Mouse (Mus musculus) heart, postnatal 25 days (tissue): ENCODE results near the gene Agpat4. TPM values are rescaled to one million over a fixed set of nuclear protein-coding genes. Genes with fewer than 3 reads are reported as not detected.

Source experiments
- DNase-seq: peaks from one replicate; pipeline ENCODE4 v3.0.0; 2022; ENCODE audit warnings: low spot score
- intact Hi-C: fragments of 180-260 bp; cut with DNase I; formaldehyde crosslinking; loops from one replicate; pipeline ENCODE4 v1.15.1; 2025
- total RNA-seq, 2 experiments: library from RNA; stranded (reverse); gene quantifications; 2 replicates each; pipeline ENCODE4 v1.2.3; 2021

The Agpat4 gene
- total RNA-seq, 2 experiments from 2014 or later = 4.5 to 5.1 TPM

DNA sequence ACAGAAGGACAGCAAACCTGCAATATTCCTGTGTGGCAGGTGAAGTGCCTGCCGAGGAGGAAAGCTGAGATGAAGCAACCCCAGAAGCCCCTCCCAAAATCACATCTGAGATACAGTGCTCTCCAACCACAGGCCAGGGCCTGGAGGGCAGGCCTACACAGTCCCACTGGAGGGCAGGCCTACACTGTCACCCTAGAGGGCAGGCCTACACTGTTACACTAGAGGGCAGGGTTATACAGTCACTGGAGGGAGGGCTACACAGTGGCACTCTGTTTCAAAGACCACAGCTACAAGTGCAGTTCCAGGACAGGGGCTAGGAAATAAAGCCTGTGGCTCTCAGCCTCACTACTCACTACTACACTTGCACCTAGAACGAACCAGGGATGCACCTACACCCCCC lies 143.4 kb downstream of the Agpat4 start:
- DNase-seq = no peak
- intact Hi-C loops = no loop called here

GRCm38 (mm10) chr17:12262851-12263250 lies 144.3 kb downstream of the Agpat4 start:
- intact Hi-C loops = no loop called here
- no peak for DNase-seq

GRCm38 (mm10) chr17:12263787-12264186 lies 145.3 kb downstream of the Agpat4 start:
- no peak for DNase-seq
- intact Hi-C loops = no loop called here

- no peak for DNase-seq
- intact Hi-C loops = no loop called here
Measured at GRCm38 (mm10) chr17:12264293-12264692, 145.8 kb downstream of the Agpat4 start.

DNA sequence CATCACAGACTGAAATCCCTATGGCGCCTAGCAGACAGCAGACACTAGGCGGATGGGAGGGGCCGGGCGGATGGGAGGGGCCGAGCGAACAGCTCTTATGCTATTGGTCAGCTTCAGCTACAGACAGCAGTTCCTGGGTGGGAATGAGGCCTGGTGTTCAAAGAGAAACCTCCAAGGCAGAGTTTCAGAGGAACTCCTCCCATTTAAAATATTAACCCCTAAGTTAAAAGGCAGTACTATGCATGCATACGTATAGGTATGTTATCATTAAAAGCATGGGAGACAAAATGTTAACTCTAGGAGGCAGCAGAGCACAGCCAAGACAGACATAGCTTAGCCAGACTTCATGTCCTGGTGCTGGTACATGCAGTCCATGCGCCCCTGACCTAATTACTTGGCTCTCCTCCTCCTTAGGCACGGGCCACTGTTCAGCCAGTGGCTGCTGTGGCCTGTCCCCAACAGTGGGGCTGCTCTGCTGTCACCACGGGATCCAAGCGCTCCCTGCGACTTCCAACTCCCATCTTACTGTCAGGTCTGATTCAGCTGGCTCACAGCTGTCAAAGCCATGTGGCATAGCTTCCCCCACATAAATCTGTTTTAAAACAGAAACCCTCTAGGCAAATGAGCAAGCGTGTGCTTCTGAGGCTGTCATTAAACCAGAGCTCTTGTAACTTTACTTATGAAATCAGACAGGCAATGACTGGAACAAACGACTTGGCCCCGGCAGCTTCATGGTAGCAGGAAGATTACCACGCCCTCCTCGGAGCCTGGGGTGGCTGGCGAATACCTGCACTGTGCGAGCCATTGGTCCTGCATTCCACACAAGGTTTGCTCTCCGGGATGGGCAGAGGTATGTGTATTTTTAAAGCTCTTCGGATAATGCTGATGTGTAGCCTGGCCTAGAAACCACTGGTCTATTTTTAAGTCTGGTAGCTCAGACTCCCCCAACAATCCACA lies 147.7 kb downstream of the Agpat4 start:
- no peak for DNase-seq
- intact Hi-C loops = loop anchor here (1.0 kb wide), 1 partner anchor 101 kb away; no protein-coding TSS in a partner anchor

GRCm38 (mm10) chr17:12268091-12268490 lies 149.6 kb downstream of the Agpat4 start:
- intact Hi-C loops = loop anchor here (1.0 kb wide), 1 partner anchor 104 kb away; no protein-coding TSS in a partner anchor
- DNase-seq = no peak

- no peak for DNase-seq
- intact Hi-C loops = loop anchor here (1.0 kb wide), 1 partner anchor 104 kb away; no protein-coding TSS in a partner anchor
Measured at GRCm38 (mm10) chr17:12268538-12268937, 150.0 kb downstream of the Agpat4 start.

Other genes starting within 250 kb of the Agpat4 start
- 10 to 100 TPM; 42.9 to 46.3 TPM for gene Map3k4, start 200.1 kb downstream of the Agpat4 start, total RNA-seq